Mouse (Mus musculus) forebrain, embryonic 11.5 days (tissue): ENCODE data around the gene Psmd2. TPM values are rescaled to one million over a fixed set of nuclear protein-coding genes. Genes with fewer than 3 reads are reported as not detected.

ENCODE experiments used
- ATAC-seq: fragments of 200-750 bp; cut with Nextera tagmentation; replicated peaks from 2 replicates; pipeline ENCODE4 v1.8.0; 2017; ENCODE audit warnings: moderate TSS enrichment; ENCODE audit not compliant: low FRiP score
- DNase-seq: peaks from one replicate; pipeline ENCODE4 v3.0.0-alpha.2; 2017; ENCODE audit warnings: low spot score
- H3K27ac ChIP-seq: fragments of 300-500 bp; sonication (generic); 2 replicates; pipeline ENCODE4 v1.5.1; 2014; ENCODE audit warnings: low read depth, low read length
- H3K27me3 ChIP-seq: fragments of 300-500 bp; sonication (generic); 2 replicates; pipeline ENCODE4 v1.6.1; 2014; ENCODE audit warnings: mild to moderate bottlenecking, low read length, mixed read lengths; ENCODE audit not compliant: control insufficient read depth, insufficient read depth
- H3K36me3 ChIP-seq: fragments of 300-500 bp; sonication (generic); 2 replicates; pipeline ENCODE4 v1.6.1; 2014; ENCODE audit warnings: mild to moderate bottlenecking, low read length, moderate library complexity, mixed read lengths; ENCODE audit not compliant: control insufficient read depth, insufficient read depth
- H3K4me1 ChIP-seq: fragments of 300-500 bp; sonication (generic); replicated peaks from 2 replicates; pipeline ENCODE4 v1.6.1; 2014; ENCODE audit warnings: low read length, mixed read lengths; ENCODE audit not compliant: control insufficient read depth, insufficient read depth
- H3K4me2 ChIP-seq: fragments of 300-500 bp; sonication (generic); 2 replicates; pipeline ENCODE4 v1.6.1; 2014; ENCODE audit warnings: low read depth, mild to moderate bottlenecking, low read length, moderate library complexity, mixed read lengths; ENCODE audit not compliant: severe bottlenecking
- H3K4me3 ChIP-seq: fragments of 300-500 bp; sonication (generic); 2 replicates; pipeline ENCODE4 v1.5.1; 2014; ENCODE audit warnings: low read depth, low read length
- H3K9ac ChIP-seq: fragments of 300-500 bp; sonication (generic); 2 replicates; pipeline ENCODE4 v1.6.1; 2014; ENCODE audit warnings: low read length
- H3K9me3 ChIP-seq: fragments of 300-500 bp; sonication (generic); 2 replicates; pipeline ENCODE4 v1.6.1; 2016; ENCODE audit warnings: low read length, mixed read lengths; ENCODE audit not compliant: control insufficient read depth
- WGBS: fragments of 180-500 bp; shearing (Covaris S2); extraction: QIAGEN DNeasy Blood & Tissue Kit; methylation state at CpG from one replicate; pipeline ENCODE4 v1.1.7; 2014; 5-methylcytosine and 5-hydroxymethylcytosine counted together
- microRNA counts: library from miRNA; unstranded; fragments of <30 nt; microRNA quantifications from one replicate; lab custom pipeline; 2015
- microRNA-seq: library from miRNA; unstranded; fragments of <30 nt; microRNA quantifications from one replicate; pipeline ENCODE4, GENCODE M21; 2016; ENCODE audit not compliant: insufficient number of aligned reads
- polyA plus RNA-seq: library from polyadenylated mRNA; unstranded; fragments of >200 nt; fragmentation: Nextera tagmentation; extraction: Ambion mirVana; gene quantifications from 2 replicates; pipeline ENCODE4 v1.2.1, GENCODE M21; 2014

The Psmd2 gene
- polyA plus RNA-seq, 1 experiment from 2014 or later: 469 TPM

DNA sequence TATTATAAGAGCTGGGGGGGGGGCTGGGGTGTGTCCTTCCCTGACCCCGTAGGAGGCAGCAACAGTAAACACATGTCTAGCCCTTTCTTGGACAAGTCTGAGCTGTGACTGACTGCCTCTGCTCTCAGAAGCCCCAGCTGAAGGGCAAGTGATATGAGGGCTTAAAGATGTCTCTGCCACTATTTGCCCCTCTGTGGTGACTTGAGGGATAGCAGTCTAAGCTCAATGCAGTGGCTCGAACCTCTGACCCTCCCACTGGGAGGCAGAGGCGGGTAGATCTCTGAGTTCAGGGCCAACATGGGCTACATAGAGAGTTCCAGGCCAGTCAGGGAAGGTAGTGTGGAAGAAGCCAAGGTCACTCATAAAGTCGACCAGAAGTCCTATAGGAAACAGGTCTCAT is 59.4 kb downstream of the Psmd2 start:
- H3K4me1 ChIP-seq: peaks cover 5% of the 10 kb centered on the region; the same call in 1 of the 2 replicates
- no peaks in the 10 kb centered on the region for H3K9me3 ChIP-seq
- DNase-seq: no peak
- ATAC-seq: no peak
- H3K27me3 ChIP-seq: no peaks in the 10 kb centered on the region
- no peaks in the 10 kb centered on the region; the same call in 1 of the 2 replicates for H3K36me3 ChIP-seq
- no peak overlapping the region for H3K9ac ChIP-seq
- H3K4me3 ChIP-seq: no peak overlapping the region
- H3K27ac ChIP-seq: no peak overlapping the region
- WGBS: 89% methylated on average over 4 of the region's 4 CpGs
- no peak overlapping the region for H3K4me2 ChIP-seq

DNA sequence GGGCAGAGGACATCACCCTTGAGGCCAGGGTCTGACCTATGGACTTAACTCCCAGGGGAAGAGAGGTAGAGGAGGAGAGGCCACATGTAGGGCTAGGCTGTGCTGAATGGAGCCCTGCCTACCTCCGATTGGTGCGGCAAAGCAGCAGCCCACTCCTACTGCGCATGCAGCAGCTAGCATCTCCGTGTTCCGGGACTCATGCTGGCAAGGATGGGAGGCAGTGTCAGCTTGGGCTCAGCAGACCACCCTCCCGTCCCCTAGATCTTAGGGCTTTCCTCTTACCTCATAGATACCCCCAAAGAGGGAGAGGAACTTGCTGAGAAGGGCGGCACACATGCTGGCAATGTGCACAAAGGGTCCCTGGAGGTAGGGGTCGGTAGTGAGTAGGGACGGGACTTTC is 60.7 kb downstream of the Psmd2 start:
- 79% methylated on average over 9 of the region's 9 CpGs for WGBS
- Histone ChIP-seq H3K4me1 (peaks cover 8% of the 10 kb centered on the region; the same call in 1 of the 2 replicates), H3K4me2 (no peak overlapping the region), H3K4me3 (no peak overlapping the region), H3K27ac (no peak overlapping the region), H3K27me3 (no peaks in the 10 kb centered on the region), H3K36me3 (no peaks in the 10 kb centered on the region; the same call in 1 of the 2 replicates), H3K9me3 (no peaks in the 10 kb centered on the region), H3K9ac (no peak overlapping the region)
- no peak for ATAC-seq
- no peak for DNase-seq

DNA sequence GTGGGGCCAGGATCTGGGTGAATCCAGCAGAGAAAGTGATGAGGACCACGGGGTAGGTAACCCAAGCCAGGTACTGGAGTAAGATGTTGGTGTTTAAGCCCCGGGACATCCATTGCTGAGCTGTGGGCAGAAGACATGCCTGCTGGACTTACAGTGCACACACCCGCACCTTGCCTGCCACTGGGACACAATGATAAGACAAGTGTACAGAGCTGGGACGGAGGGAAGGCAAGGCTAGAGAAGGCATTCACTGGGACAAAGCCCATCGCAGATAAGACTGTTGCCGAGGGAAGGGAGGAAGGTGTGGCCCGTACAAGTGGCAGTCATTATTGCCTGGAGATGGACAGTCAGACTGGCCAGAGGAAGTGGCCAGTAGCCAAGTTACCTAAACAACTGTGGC is 61.4 kb downstream of the Psmd2 start:
- Histone ChIP-seq H3K9ac (no peak overlapping the region), H3K4me3 (no peak overlapping the region), H3K27me3 (no peaks in the 10 kb centered on the region), H3K27ac (no peak overlapping the region), H3K4me1 (peaks cover 9% of the 10 kb centered on the region; the same call in 1 of the 2 replicates), H3K36me3 (no peaks in the 10 kb centered on the region), H3K4me2 (no peak overlapping the region), H3K9me3 (no peaks in the 10 kb centered on the region)
- WGBS: 93% methylated on average over 7 of the region's 7 CpGs
- ATAC-seq (no peak), DNase-seq (no peak)

MicroRNA genes within 50 kb of the gene (microRNA counts, 519-probe panel; counts per million panel counts)
- 4,835 counts per million, percentile 50 among the panel's probes with 10 or more counts for microRNA mmu-miR-1224 (lab: Ali Mortazavi, UCI)

Small RNAs within 50 kb of the gene (microRNA-seq; reads per million reads assigned to microRNA genes)
- gene Mir1224: 3.4 reads per million

Other genes with a start within 250 kb of the Psmd2 start
- gene Abcc5, start 225.3 kb upstream of the Psmd2 start, polyA plus RNA-seq: 68.8 and 68.9 TPM in 2 replicates
- gene Eif2b5, start 152.8 kb upstream of the Psmd2 start, polyA plus RNA-seq: 135 and 138 TPM in 2 replicates
- gene Dvl3, start 134.7 kb upstream of the Psmd2 start, polyA plus RNA-seq: 42.8 and 45.4 TPM in 2 replicates
- gene Ap2m1, start 116.2 kb upstream of the Psmd2 start, polyA plus RNA-seq: 797 and 824 TPM in 2 replicates
- gene Abcf3, start 103.1 kb upstream of the Psmd2 start, polyA plus RNA-seq: 51.6 and 55.9 TPM in 2 replicates
- 0.80 and 1.4 TPM in 2 replicates for gene Vwa5b2, start 62.2 kb upstream of the Psmd2 start, polyA plus RNA-seq
- 28.2 and 30.8 TPM in 2 replicates for gene Eef1akmt4, start 40.1 kb upstream of the Psmd2 start, polyA plus RNA-seq
- gene Gm49333, start 40.0 kb upstream of the Psmd2 start, polyA plus RNA-seq: 0.68 TPM in 1 of 2 replicates, not detected in the other
- 46.9 and 58.9 TPM in 2 replicates for gene Alg3, start 39.9 kb upstream of the Psmd2 start, polyA plus RNA-seq
- 5.0 and 5.3 TPM in 2 replicates for gene Camk2n2, start 30.4 kb upstream of the Psmd2 start, polyA plus RNA-seq
- 4.9 and 5.6 TPM in 2 replicates for gene Ece2, start 21.8 kb upstream of the Psmd2 start, polyA plus RNA-seq
- gene Eif4g1, start 16.7 kb downstream of the Psmd2 start, polyA plus RNA-seq: 186 and 187 TPM in 2 replicates
- 15.2 and 16.3 TPM in 2 replicates for gene Fam131a, start 41.6 kb downstream of the Psmd2 start, polyA plus RNA-seq
- 116 and 121 TPM in 2 replicates for gene Polr2h, start 66.0 kb downstream of the Psmd2 start, polyA plus RNA-seq
- 16.5 and 20.5 TPM in 2 replicates for gene Clcn2, start 66.1 kb downstream of the Psmd2 start, polyA plus RNA-seq
- 1.9 and 2.3 TPM in 2 replicates for gene Chrd, start 81.5 kb downstream of the Psmd2 start, polyA plus RNA-seq
- 0.24 and 0.51 TPM in 2 replicates for gene Thpo, start 82.9 kb downstream of the Psmd2 start, polyA plus RNA-seq